Mouse (Mus musculus): Measurements from ENCODE around the gene Slc6a21.

Slc6a21 gene

GRCm38 (mm10) chr7:45257063-45257840 is 20.1 kb upstream of the Slc6a21 start:
- peak; percentile 4 for DNase-seq (ENCODE audit: low spot score)

GRCm38 (mm10) chr7:45259281-45259680 is 18.0 kb upstream of the Slc6a21 start:
- no peak for DNase-seq (ENCODE audit: low spot score)

GRCm38 (mm10) chr7:45262266-45262665 is 15.0 kb upstream of the Slc6a21 start:
- no peak for DNase-seq (ENCODE audit: low spot score)

- no peak for DNase-seq (ENCODE audit: low spot score)
Measured at GRCm38 (mm10) chr7:45263006-45263607, 14.2 kb upstream of the Slc6a21 start.

GRCm38 (mm10) chr7:45264348-45264747 is 13.0 kb upstream of the Slc6a21 start:
- no peak for DNase-seq (ENCODE audit: low spot score)

GRCm38 (mm10) chr7:45265518-45265917 is 11.8 kb upstream of the Slc6a21 start:
- no peak for DNase-seq (ENCODE audit: low spot score)

- no peak for DNase-seq (ENCODE audit: low spot score)
Measured at GRCm38 (mm10) chr7:45272786-45273412, 4.4 kb upstream of the Slc6a21 start.

- no peak for DNase-seq (ENCODE audit: low spot score)
Measured at GRCm38 (mm10) chr7:45273672-45274071, 3.6 kb upstream of the Slc6a21 start.

- DNase-seq (ENCODE audit: low spot score), result no peak
Measured at GRCm38 (mm10) chr7:45286486-45286885, 9.2 kb downstream of the Slc6a21 start.

GRCm38 (mm10) chr7:45296626-45297025 is 19.3 kb downstream of the Slc6a21 start:
- DNase-seq (ENCODE audit: low spot score), result no peak

GRCm38 (mm10) chr7:45297563-45297962 is 20.2 kb downstream of the Slc6a21 start:
- DNase-seq (ENCODE audit: low spot score), result no peak

GRCm38 (mm10) chr7:45299752-45300151 is 22.4 kb downstream of the Slc6a21 start:
- no peak for DNase-seq (ENCODE audit: low spot score)

- DNase-seq (ENCODE audit: low spot score), result no peak
Measured at GRCm38 (mm10) chr7:45300270-45300669, 23.0 kb downstream of the Slc6a21 start.

- DNase-seq (ENCODE audit: low spot score), result no peak
Measured at GRCm38 (mm10) chr7:45302626-45303025, 25.3 kb downstream of the Slc6a21 start.

GRCm38 (mm10) chr7:45304869-45305268 is 27.6 kb downstream of the Slc6a21 start:
- no peak for DNase-seq (ENCODE audit: low spot score)

GRCm38 (mm10) chr7:45305275-45305674 is 28.0 kb downstream of the Slc6a21 start:
- peak; percentile 70 for DNase-seq (ENCODE audit: low spot score)

GRCm38 (mm10) chr7:45308551-45309240 is 31.4 kb downstream of the Slc6a21 start:
- DNase-seq (ENCODE audit: low spot score), result no peak

GRCm38 (mm10) chr7:45309455-45309854 is 32.1 kb downstream of the Slc6a21 start:
- DNase-seq (ENCODE audit: low spot score), result peak; percentile 58

GRCm38 (mm10) chr7:45312023-45312422 is 34.7 kb downstream of the Slc6a21 start:
- DNase-seq (ENCODE audit: low spot score), result no peak

GRCm38 (mm10) chr7:45312686-45313453 is 35.6 kb downstream of the Slc6a21 start:
- no peak for DNase-seq (ENCODE audit: low spot score)

- no peak for DNase-seq (ENCODE audit: low spot score)
Measured at GRCm38 (mm10) chr7:45313495-45313894, 36.2 kb downstream of the Slc6a21 start.

- DNase-seq (ENCODE audit: low spot score), result no peak
Measured at GRCm38 (mm10) chr7:45315182-45315701, 37.9 kb downstream of the Slc6a21 start.
